Mouse (Mus musculus) stomach, postnatal 0 days (tissue): ENCODE measurements around the gene Trappc10. TPM values are rescaled to one million over a fixed set of nuclear protein-coding genes. Genes with fewer than 3 reads are reported as not detected.

Experiments used
- ATAC-seq: fragments of 200-750 bp; cut with Nextera tagmentation; 2 replicates; pipeline ENCODE4 v1.8.0; 2017; ENCODE audit not compliant: low FRiP score, low TSS enrichment
- DNase-seq: peaks from one replicate; pipeline ENCODE4 v3.0.0-alpha.2; 2016; ENCODE audit warnings: low spot score
- H3K27ac ChIP-seq: fragments of 300-500 bp; sonication (generic); replicated peaks from 2 replicates; pipeline ENCODE4 v1.5.1; 2014; ENCODE audit warnings: mild to moderate bottlenecking, control low read depth
- H3K27me3 ChIP-seq: fragments of 300-500 bp; sonication (generic); 2 replicates; pipeline ENCODE4 v1.6.1; 2014; ENCODE audit warnings: low read length; ENCODE audit not compliant: control insufficient read depth, insufficient read depth
- H3K36me3 ChIP-seq: fragments of 300-500 bp; sonication (generic); 2 replicates; pipeline ENCODE4 v1.6.1; 2014; ENCODE audit warnings: low read length, mixed read lengths; ENCODE audit not compliant: control insufficient read depth, insufficient read depth
- H3K4me1 ChIP-seq: fragments of 300-500 bp; sonication (generic); replicated peaks from 2 replicates; pipeline ENCODE4 v1.6.1; 2014; ENCODE audit warnings: antibody characterized with exemption; ENCODE audit not compliant: control insufficient read depth, insufficient read depth
- H3K4me2 ChIP-seq: fragments of 300-500 bp; sonication (generic); replicated peaks from 2 replicates; pipeline ENCODE4 v1.6.1; 2014; ENCODE audit warnings: low read depth, mild to moderate bottlenecking, control low read depth, moderate library complexity
- H3K4me3 ChIP-seq: fragments of 300-500 bp; sonication (generic); 2 replicates; pipeline ENCODE4 v1.5.1; 2014; ENCODE audit warnings: low read depth, low read length, control low read depth
- H3K9ac ChIP-seq: fragments of 300-500 bp; sonication (generic); 2 replicates; pipeline ENCODE4 v1.6.1; 2014; ENCODE audit warnings: mild to moderate bottlenecking, low read length, control low read depth, mixed read lengths
- H3K9me3 ChIP-seq: fragments of 300-500 bp; sonication (generic); 2 replicates; pipeline ENCODE4 v1.6.1; 2016; ENCODE audit warnings: low read length; ENCODE audit not compliant: control insufficient read depth
- CTCF ChIP-seq: IDR thresholded peaks from 2 replicates; pipeline ENCODE4 v1.5.1; 2016; ENCODE audit warnings: antibody characterized with exemption, low read depth, mild to moderate bottlenecking, moderate library complexity
- EP300 ChIP-seq: optimal IDR thresholded peaks from 2 replicates; pipeline ENCODE3; 2016; ENCODE audit warnings: antibody characterized with exemption
- WGBS: fragments of 180-500 bp; shearing (Covaris S2); extraction: QIAGEN DNeasy Blood & Tissue Kit; methylation state at CpG from one replicate; pipeline ENCODE4 v1.1.7; 2014; 5-methylcytosine and 5-hydroxymethylcytosine counted together
- polyA plus RNA-seq: library from polyadenylated mRNA; unstranded; fragments of >200 nt; fragmentation: Nextera tagmentation; extraction: Ambion mirVana; gene quantifications from 2 replicates; pipeline ENCODE4 v1.2.1, GENCODE M21; 2015

The Trappc10 gene
- polyA plus RNA-seq, 1 experiment from 2014 or later: 17.8 TPM

- H3K4me1 ChIP-seq: peaks cover 6% of the 10 kb centered on the region
- WGBS: 66% methylated on average over 11 of the region's 11 CpGs
- H3K9me3 ChIP-seq: no peaks in the 10 kb centered on the region
- no peak overlapping the region for H3K4me3 ChIP-seq
- no peak for DNase-seq
- H3K36me3 ChIP-seq: no peaks in the 10 kb centered on the region
- H3K27ac ChIP-seq: peak overlapping the region; percentile 86
- 0 out of 2 replicates have a peak overlapping the region, but pooled peaks have one; percentile 31 for H3K9ac ChIP-seq
- ATAC-seq: no peak
- no peaks in the 10 kb centered on the region for H3K27me3 ChIP-seq
- H3K4me2 ChIP-seq: no peak overlapping the region
- TF ChIP-seq CTCF (no peak), EP300 (no peak)
Measured at GRCm38 (mm10) chr10:78139572-78140250, 104.7 kb downstream of the Trappc10 start.

- TF ChIP-seq EP300 (no peak), CTCF (no peak)
- WGBS: 11% methylated on average over 14 of the region's 14 CpGs
- H3K9ac ChIP-seq: peak overlapping the region; percentile 18; the same call in 1 of the 2 replicates
Measured at GRCm38 (mm10) chr10:78138812-78139523, 105.5 kb downstream of the Trappc10 start.

GRCm38 (mm10) chr10:78137191-78137590, 107.2 kb downstream of the Trappc10 start:
- DNase-seq (no peak), ATAC-seq (no peak)
- Histone ChIP-seq H3K4me2 (no peak overlapping the region), H3K9me3 (no peaks in the 10 kb centered on the region), H3K27me3 (no peaks in the 10 kb centered on the region), H3K36me3 (no peaks in the 10 kb centered on the region), H3K27ac (no peak overlapping the region), H3K4me3 (no peak overlapping the region), H3K4me1 (peaks cover 7% of the 10 kb centered on the region), H3K9ac (no peak overlapping the region)
- WGBS: 94% methylated on average over 3 of the region's 3 CpGs
- TF ChIP-seq CTCF (no peak), EP300 (no peak)

More at GRCm38 (mm10) chr10:78138812-78139523, 105.5 kb downstream of the Trappc10 start:
- ATAC-seq (peak; percentile 75), DNase-seq (peak; percentile 70)
- Histone ChIP-seq H3K27ac (peak overlapping the region; percentile 86), H3K4me1 (peaks cover 7% of the 10 kb centered on the region), H3K4me3 (no peak overlapping the region), H3K36me3 (no peaks in the 10 kb centered on the region), H3K27me3 (no peaks in the 10 kb centered on the region), H3K4me2 (peak overlapping the region; percentile 35), H3K9me3 (no peaks in the 10 kb centered on the region)

Other genes with a start within 250 kb of the Trappc10 start
- 82.4 and 86.1 TPM in 2 replicates for gene Pfkl, start 234.6 kb downstream of the Trappc10 start, polyA plus RNA-seq
- gene Dnmt3l, start 202.7 kb downstream of the Trappc10 start, polyA plus RNA-seq: 0.65 and 1.1 TPM in 2 replicates
- gene Aire, start 201.0 kb downstream of the Trappc10 start, polyA plus RNA-seq: 0.10 and 0.11 TPM in 2 replicates
- 4.8 and 5.6 TPM in 2 replicates for gene Icosl, start 175.3 kb downstream of the Trappc10 start, polyA plus RNA-seq
- gene D10Jhu81e, start 74.9 kb downstream of the Trappc10 start, polyA plus RNA-seq: 28.4 and 33.9 TPM in 2 replicates
- gene Pwp2, start 59.5 kb downstream of the Trappc10 start, polyA plus RNA-seq: 6.2 and 7.1 TPM in 2 replicates
- 69.9 and 71.5 TPM in 2 replicates for gene Agpat3, start 107.8 kb upstream of the Trappc10 start, polyA plus RNA-seq
- 148 TPM in 2 replicates for gene Rrp1, start 168.4 kb upstream of the Trappc10 start, polyA plus RNA-seq
- gene Cstb, start 181.0 kb upstream of the Trappc10 start, polyA plus RNA-seq: 636 and 675 TPM in 2 replicates
- gene Pdxk, start 220.3 kb upstream of the Trappc10 start, polyA plus RNA-seq: 5.3 and 5.6 TPM in 2 replicates